Comparison of ENCODE assay signal across 17 mouse cellular contexts in genomic region chr13:80408928-80409327, GRCm38 (mm10).
"Had no signal": no experiment of that assay in that cellular context is flagged by ENCODE, and none has a peak within 500 bp of the region (broad histone marks: within the 10 kb centered on the region; RNA-seq: fewer than 3 reads in every experiment).

No protein-coding gene starts in this region.

- H3K27ac ChIP-seq: midbrain, embryonic 10.5 days; midbrain, embryonic 12.5 days; neural tube, embryonic 13.5 days; neural tube, embryonic 15.5 days had no signal

- DNase-seq: lung, embryonic 14.5 days; lung, postnatal 10 days; lung, postnatal 4 days; midbrain, embryonic 14.5 days; retina, postnatal 1 day; right cerebral cortex, adult 18-20 months; right cerebral cortex, postnatal 25 days; right cerebral cortex, postnatal 4 days; spleen, adult 18-20 months; thymus, adult 18-20 months; thymus, postnatal 14 days; thymus, postnatal 36 days had no signal

- H3K4me3 ChIP-seq: midbrain, embryonic 10.5 days; midbrain, embryonic 12.5 days; myocyte; neural tube, embryonic 13.5 days; neural tube, embryonic 15.5 days had no signal
